Mouse (Mus musculus): Measurements from ENCODE around the gene Hltf. TPM values are rescaled to one million over a fixed set of nuclear protein-coding genes. Genes with fewer than 3 reads are reported as not detected.
"Not testable (repeated sequence)": the region's sequence is repeated elsewhere in the genome, so short reads cannot be mapped to it uniquely, and the experiment has no call there.

The Hltf gene
- polyA plus RNA-seq, 1 experiment from 2014 or later: 19.1 TPM

DNA sequence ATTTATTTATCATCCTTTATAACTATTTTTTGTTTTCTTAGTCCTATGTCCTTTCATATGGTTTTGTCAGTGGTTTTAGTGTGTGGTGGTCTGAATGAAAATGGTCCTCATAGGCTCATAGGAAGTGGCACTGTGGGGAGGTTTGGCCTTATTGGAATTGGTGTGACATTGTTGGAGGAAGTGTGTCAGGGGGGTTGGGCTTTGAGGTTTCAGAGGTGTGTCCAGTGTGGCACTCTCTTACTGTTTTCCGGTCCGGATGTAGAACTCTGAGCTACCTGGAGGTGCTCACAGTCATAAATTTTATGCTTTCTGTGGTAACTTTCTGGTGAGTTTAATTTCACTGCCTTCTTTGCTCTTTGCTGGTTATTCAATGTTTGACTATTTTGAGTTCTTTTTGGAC lies 47.2 kb downstream of the Hltf start:
- no peak for ATAC-seq (ENCODE audit: insufficient number of reproducible peaks, low FRiP score)
- Histone ChIP-seq H3K9ac (no peak overlapping the region), H3K4me2 (no peak overlapping the region), H3K27ac (ENCODE audit: poor library complexity, severe bottlenecking) (no peak overlapping the region), H3K27me3 (replicated peaks) (no peaks in the 10 kb centered on the region), H3K4me3 (no peak overlapping the region), H3K9me3 (replicated peaks) (0 out of 2 replicates have a peak, but pooled peaks cover 2% of the 10 kb centered on the region), H3K4me1 (replicated peaks) (no peaks in the 10 kb centered on the region), H3K36me3 (peaks cover 22% of the 10 kb centered on the region)
- 94% methylated on average over 2 of the region's 2 CpGs for WGBS

DNA sequence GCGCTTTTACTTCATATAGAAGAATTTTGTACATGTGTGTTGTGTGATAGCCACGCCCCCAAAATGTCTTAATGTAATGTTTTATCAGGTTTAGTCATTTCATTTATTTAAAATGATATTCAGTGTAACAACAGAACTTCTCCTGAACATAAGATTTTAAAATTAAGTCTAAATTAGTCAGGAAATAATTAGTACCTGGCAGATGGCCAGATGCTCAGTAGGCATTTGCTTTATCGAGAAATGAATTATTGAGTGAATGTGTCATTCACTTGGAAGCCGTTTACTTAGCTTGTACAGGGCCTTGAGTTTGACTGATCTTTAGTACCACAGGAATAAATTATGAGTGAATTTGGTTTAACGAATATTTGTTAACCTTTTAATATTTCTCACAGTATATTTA lies 51.3 kb downstream of the Hltf start:
- Histone ChIP-seq H3K27ac (ENCODE audit: poor library complexity, severe bottlenecking) (no peak overlapping the region), H3K9ac (no peak overlapping the region), H3K4me3 (no peak overlapping the region), H3K4me1 (replicated peaks) (no peaks in the 10 kb centered on the region), H3K9me3 (replicated peaks) (no peaks in the 10 kb centered on the region), H3K36me3 (peaks cover 34% of the 10 kb centered on the region), H3K4me2 (no peak overlapping the region), H3K27me3 (replicated peaks) (no peaks in the 10 kb centered on the region)
- no peak for ATAC-seq (ENCODE audit: insufficient number of reproducible peaks, low FRiP score)
- WGBS: 85% methylated on average over 5 of the region's 5 CpGs

DNA sequence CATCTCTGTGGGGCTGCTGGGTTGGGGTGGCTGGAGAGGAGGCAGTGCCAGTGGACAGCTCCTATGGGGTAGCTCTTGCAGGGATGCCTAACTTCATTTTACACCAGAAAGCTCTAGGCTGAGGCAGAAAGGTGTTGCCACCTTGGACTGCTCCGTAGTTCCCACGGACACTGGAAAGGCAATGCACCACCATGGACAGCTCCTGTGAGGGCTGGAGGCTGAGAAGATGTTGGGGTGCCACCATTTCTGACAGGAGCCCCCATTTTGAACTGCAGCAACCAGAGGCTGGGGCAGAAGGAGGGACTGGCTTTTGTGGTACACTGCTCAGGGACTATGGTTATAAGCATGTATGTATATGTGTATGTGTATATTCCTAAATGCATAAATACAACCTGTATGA lies 54.3 kb downstream of the Hltf start:
- Histone ChIP-seq H3K4me2 (no peak overlapping the region), H3K9ac (no peak overlapping the region), H3K27ac (ENCODE audit: poor library complexity, severe bottlenecking) (no peak overlapping the region), H3K27me3 (replicated peaks) (no peaks in the 10 kb centered on the region), H3K9me3 (replicated peaks) (no peaks in the 10 kb centered on the region), H3K4me3 (no peak overlapping the region), H3K4me1 (replicated peaks) (no peaks in the 10 kb centered on the region), H3K36me3 (peaks cover 34% of the 10 kb centered on the region)
- ATAC-seq (ENCODE audit: insufficient number of reproducible peaks, low FRiP score): no peak
- WGBS: 90% methylated on average over 2 of the region's 2 CpGs

DNA sequence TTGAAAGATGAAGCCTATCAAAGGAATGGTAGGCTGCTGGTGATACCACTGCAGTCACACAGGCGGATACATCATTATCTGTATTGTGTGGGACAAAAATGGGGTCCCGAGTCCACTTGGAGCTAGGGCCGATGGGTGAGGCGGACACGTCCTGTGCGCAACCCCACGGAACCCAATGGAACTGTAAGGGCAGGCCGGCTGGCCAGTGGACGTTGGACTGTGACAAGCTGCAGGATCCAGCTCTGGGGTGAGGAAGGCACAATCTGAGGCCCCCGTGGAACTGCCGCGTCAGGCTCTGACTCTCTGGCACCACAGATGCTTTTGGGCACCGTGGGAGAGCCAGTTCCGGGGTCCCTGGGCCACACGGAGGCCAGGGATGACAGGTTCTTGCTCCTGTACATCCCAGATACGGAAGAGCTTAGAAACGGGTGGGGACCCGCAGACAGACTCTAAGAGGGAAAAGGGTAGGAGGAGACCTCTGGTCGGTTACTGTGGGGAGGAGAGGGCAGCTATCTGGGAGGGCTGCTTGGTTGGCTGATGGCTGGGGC lies 61.5 kb downstream of the Hltf start:
- 0 out of 2 replicates have a peak overlapping the region, but pooled peaks have one; percentile 33 for H3K27ac ChIP-seq (ENCODE audit: poor library complexity, severe bottlenecking)
- ATAC-seq (ENCODE audit: insufficient number of reproducible peaks, low FRiP score): peak; percentile 55; the same call in 1 of the 2 replicates

DNA sequence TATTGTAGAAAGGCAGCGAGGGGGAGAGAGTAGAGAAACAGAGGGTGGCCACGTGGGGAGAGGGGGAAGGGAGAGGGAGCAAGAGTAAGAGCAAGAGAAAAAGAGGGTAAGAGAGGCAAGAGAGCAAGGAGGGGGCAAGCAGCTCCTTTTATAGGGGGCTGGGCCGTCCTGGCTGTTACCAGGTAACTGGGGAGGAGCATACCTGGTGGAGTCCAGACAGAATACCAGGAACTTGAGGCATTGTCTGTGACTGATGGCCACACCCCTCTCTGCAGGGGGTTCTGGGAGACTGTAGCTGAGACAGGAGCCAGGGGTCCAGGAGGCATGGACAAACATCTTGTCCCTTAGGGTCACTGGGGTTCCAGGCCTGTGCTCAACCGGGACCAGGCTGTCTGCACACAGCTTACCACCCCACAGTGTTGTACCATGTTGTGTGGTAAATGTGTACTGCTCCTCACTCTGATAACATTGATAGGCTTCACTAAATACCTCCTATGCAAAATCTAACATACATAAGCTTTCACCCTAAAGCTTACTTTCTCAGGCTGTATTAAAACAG lies 62.2 kb downstream of the Hltf start:
- WGBS: 60% methylated on average over 4 of the region's 4 CpGs
- no peaks in the 10 kb centered on the region for H3K4me1 ChIP-seq (replicated peaks)
- no peaks in the 10 kb centered on the region for H3K27me3 ChIP-seq (replicated peaks)
- peaks cover 40% of the 10 kb centered on the region for H3K36me3 ChIP-seq
- no peak overlapping the region for H3K4me3 ChIP-seq
- no peaks in the 10 kb centered on the region for H3K9me3 ChIP-seq (replicated peaks)
- H3K4me2 ChIP-seq: no peak overlapping the region
- no peak for ATAC-seq (ENCODE audit: insufficient number of reproducible peaks, low FRiP score)
- no peak overlapping the region for H3K9ac ChIP-seq
- H3K27ac ChIP-seq (ENCODE audit: poor library complexity, severe bottlenecking): 0 out of 2 replicates have a peak overlapping the region, but pooled peaks have one; percentile 33

More for the DNA sequence above, 61.5 kb downstream of the Hltf start:
- Histone ChIP-seq H3K4me1 (replicated peaks) (no peaks in the 10 kb centered on the region), H3K4me2 (no peak overlapping the region), H3K36me3 (peaks cover 40% of the 10 kb centered on the region), H3K9ac (no peak overlapping the region), H3K27me3 (replicated peaks) (no peaks in the 10 kb centered on the region), H3K9me3 (replicated peaks) (no peaks in the 10 kb centered on the region), H3K4me3 (no peak overlapping the region)
- 72% methylated on average over 19 of the region's 19 CpGs for WGBS

DNA sequence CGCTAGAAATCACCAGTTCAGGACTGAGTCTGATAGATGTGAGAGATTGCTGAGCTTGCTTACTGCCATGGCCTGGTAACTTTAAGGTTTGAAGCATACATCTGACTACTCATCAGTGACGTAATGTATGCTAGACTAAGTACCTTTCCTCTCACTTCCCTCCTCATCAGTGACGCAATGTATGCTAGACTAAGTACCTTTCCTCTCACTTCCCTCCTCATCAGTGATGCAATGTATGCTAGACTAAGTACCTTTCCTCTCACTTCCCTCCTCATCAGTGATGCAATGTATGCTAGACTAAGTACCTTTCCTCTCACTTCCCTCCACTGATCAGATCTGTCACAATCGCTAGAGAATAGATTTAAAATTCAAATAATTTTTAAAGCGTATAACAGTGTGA lies 64.0 kb downstream of the Hltf start:
- ATAC-seq (ENCODE audit: insufficient number of reproducible peaks, low FRiP score); H3K4me3 ChIP-seq; H3K4me2 ChIP-seq; H3K27me3 ChIP-seq (replicated peaks); H3K9me3 ChIP-seq (replicated peaks); H3K9ac ChIP-seq; H3K27ac ChIP-seq (ENCODE audit: poor library complexity, severe bottlenecking); H3K4me1 ChIP-seq (replicated peaks): not testable (repeated sequence)
- H3K36me3 ChIP-seq: peaks cover 54% of the 10 kb centered on the region
- WGBS: 88% methylated on average over 5 of the region's 5 CpGs

DNA sequence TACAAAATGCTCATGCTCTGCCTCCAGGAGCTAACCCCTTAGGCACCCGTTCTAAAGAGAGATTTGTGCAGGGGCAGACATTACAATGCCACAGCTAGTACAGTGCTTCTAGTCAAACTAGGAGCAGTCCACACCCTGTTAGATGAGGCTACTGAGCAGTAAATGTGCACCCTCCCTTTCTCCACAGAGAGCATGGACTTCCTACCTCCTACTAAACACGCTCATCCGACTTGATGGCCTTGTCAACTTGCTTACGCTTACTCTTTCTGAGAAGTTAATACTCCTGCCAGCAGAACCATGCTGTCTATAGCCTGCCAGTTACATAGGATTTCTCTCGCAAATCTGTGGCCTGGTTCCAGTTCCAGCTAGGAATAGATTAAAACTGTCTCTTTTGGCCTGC lies 68.0 kb downstream of the Hltf start:
- Histone ChIP-seq H3K4me3 (no peak overlapping the region), H3K27ac (ENCODE audit: poor library complexity, severe bottlenecking) (0 out of 2 replicates have a peak overlapping the region, but pooled peaks have one; percentile 21), H3K27me3 (replicated peaks) (no peaks in the 10 kb centered on the region), H3K4me1 (replicated peaks) (peaks cover 17% of the 10 kb centered on the region), H3K36me3 (peaks cover 75% of the 10 kb centered on the region), H3K4me2 (no peak overlapping the region), H3K9me3 (replicated peaks) (no peaks in the 10 kb centered on the region), H3K9ac (no peak overlapping the region)
- no peak for ATAC-seq (ENCODE audit: insufficient number of reproducible peaks, low FRiP score)
- 90% methylated on average over 5 of the region's 5 CpGs for WGBS

DNA sequence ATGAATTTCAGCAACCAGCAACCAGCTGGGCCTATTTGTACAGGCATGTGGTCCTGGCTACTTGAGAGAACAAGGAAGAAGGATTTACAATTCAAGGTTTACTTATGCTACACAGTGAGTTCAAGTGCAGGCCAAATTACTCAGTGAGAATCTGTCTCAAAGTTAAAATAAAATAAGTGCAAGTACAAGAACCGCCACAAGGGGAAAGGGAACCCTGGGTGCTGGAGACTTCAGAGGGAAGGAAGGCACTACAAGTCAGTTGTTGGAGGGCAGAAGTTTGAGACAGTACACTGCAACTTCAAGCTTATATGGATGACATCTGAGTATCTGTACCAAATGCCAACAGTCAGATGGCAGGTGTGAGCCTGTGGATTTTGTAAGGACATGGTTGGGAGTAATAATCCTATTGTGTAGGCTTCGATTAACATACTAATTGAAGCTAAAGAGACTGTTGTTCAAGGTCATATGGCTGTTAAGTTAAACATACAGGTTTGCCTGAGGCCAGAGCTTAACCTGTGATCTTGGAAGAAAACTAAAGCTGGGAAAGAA lies 69.5 kb downstream of the Hltf start:
- H3K9me3 ChIP-seq (replicated peaks): no peaks in the 10 kb centered on the region
- H3K27ac ChIP-seq (ENCODE audit: poor library complexity, severe bottlenecking): no peak overlapping the region
- 74% methylated on average over 2 of the region's 2 CpGs for WGBS
- no peaks in the 10 kb centered on the region for H3K27me3 ChIP-seq (replicated peaks)
- H3K4me3 ChIP-seq: no peak overlapping the region
- no peak for ATAC-seq (ENCODE audit: insufficient number of reproducible peaks, low FRiP score)
- no peak overlapping the region for H3K4me2 ChIP-seq
- H3K36me3 ChIP-seq: peaks cover 78% of the 10 kb centered on the region
- no peak overlapping the region for H3K9ac ChIP-seq
- peaks cover 29% of the 10 kb centered on the region for H3K4me1 ChIP-seq (replicated peaks)

DNA sequence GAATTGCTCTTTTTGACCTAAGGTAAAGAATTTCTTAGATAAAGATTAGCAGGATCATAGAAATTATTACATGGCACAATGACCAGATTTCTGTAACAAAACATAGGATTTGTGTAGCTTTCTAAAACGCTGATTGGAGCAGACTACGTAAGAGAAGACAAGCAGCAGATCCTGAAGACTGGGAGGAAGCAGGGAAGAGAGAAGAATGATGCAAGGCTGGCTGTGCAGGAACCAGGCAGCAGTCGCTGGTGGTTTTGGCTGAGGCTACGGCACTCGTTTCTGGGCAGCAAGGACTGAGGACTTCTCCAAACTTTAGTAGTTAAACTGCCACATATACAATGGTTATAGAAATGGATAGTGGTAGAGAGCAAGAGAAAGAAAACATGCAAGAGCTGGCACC lies 71.9 kb downstream of the Hltf start:
- Histone ChIP-seq H3K36me3 (peaks cover 80% of the 10 kb centered on the region), H3K9me3 (replicated peaks) (no peaks in the 10 kb centered on the region)
- WGBS: 80% methylated on average over 5 of the region's 5 CpGs

DNA sequence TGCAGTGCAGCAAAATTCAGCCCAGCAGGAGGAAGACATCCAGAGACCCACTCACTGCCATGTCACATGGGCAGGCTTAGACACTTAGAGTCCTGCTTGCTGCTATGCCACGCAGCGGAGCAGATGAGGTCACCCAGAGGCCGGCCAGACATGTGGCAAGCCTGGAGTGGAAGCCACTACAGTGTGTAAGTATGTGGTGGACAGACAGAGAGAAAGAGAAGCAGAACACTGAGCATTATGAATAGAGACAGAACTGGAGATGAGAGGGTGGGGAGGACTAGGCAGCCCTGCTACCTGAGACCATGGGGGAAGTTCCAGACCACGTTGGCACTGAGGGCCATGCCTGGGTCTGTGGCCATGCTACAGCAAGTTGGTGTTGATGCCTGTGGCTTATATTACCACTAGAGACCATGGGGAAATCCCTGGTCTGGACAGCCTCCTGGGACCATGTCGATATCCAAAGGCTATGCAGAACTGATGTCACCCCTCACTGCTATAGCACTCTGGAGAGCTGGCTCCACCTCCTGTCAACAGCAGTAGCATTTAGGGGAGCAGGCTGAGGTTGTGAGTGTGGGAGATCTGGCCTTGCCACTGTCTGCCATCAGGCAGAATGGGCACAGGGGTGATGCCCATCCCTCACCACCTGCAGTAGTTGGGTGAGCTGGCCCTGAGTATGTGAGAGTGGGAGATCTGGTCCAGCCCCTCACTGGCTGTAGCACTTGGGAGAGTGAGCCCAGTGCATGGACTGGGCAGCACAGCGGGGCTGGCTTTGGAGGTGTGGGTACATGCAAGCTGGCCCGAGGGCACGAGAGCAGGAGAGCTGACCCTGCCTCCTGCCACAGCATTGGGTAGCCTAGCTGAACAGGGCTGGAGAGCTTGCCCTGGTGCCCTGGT lies 73.1 kb downstream of the Hltf start:
- Histone ChIP-seq H3K27ac (ENCODE audit: poor library complexity, severe bottlenecking) (peak overlapping the region; percentile 84), H3K4me3 (no peak overlapping the region), H3K4me2 (peak overlapping the region; percentile 4; the same call in 1 of the 2 replicates), H3K27me3 (replicated peaks) (no peaks in the 10 kb centered on the region), H3K9ac (no peak overlapping the region; the same call in 1 of the 2 replicates), H3K9me3 (replicated peaks) (no peaks in the 10 kb centered on the region), H3K4me1 (replicated peaks) (peaks cover 56% of the 10 kb centered on the region), H3K36me3 (peaks cover 82% of the 10 kb centered on the region)
- 58% methylated on average over 8 of the region's 8 CpGs for WGBS
- ATAC-seq (ENCODE audit: insufficient number of reproducible peaks, low FRiP score): peak; percentile 68

More for the DNA sequence above, 71.9 kb downstream of the Hltf start:
- no peak overlapping the region for H3K9ac ChIP-seq
- H3K4me1 ChIP-seq (replicated peaks): peaks cover 47% of the 10 kb centered on the region
- H3K27ac ChIP-seq (ENCODE audit: poor library complexity, severe bottlenecking): peak overlapping the region; percentile 84; the same call in 1 of the 2 replicates
- no peak for ATAC-seq (ENCODE audit: insufficient number of reproducible peaks, low FRiP score)
- no peaks in the 10 kb centered on the region for H3K27me3 ChIP-seq (replicated peaks)
- H3K4me2 ChIP-seq: no peak overlapping the region
- no peak overlapping the region for H3K4me3 ChIP-seq

DNA sequence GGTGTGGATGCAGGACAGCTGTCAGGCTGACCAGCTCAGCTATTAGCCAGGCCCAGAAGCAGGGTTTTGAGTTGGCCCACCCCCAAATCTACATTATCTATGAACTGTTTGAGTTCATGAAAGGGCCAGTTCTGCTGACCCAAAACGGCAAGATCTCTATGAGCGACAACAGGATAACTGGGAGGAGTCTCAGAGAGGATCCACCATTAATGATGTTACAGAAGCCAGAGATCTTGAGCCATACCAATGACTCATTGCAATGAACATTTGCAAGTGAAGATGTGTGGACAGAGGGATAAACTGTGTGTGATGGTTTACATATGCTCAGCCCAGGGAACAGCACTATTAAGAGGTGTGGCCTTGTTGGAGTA lies 73.7 kb downstream of the Hltf start:
- H3K36me3 ChIP-seq: peaks cover 84% of the 10 kb centered on the region
- H3K9me3 ChIP-seq (replicated peaks): no peaks in the 10 kb centered on the region
- no peak overlapping the region for H3K4me3 ChIP-seq
- H3K4me2 ChIP-seq: no peak overlapping the region
- peak overlapping the region; percentile 84 for H3K27ac ChIP-seq (ENCODE audit: poor library complexity, severe bottlenecking)
- WGBS: 46% methylated on average over 2 of the region's 2 CpGs
- no peak overlapping the region for H3K9ac ChIP-seq
- H3K27me3 ChIP-seq (replicated peaks): no peaks in the 10 kb centered on the region
- peak; percentile 1; the same call in 1 of the 2 replicates for ATAC-seq (ENCODE audit: insufficient number of reproducible peaks, low FRiP score)
- peaks cover 63% of the 10 kb centered on the region for H3K4me1 ChIP-seq (replicated peaks)

Data from heart, embryonic 12.5 days (tissue).